Mouse (Mus musculus) cortical plate, adult 2 months (tissue): ENCODE data around the gene Il18r1. TPM values are rescaled to one million over a fixed set of nuclear protein-coding genes. Genes with fewer than 3 reads are reported as not detected.

Experiments
- H3K27ac ChIP-seq: fragments of 200-500 bp; 2 replicates; pipeline ENCODE4 v1.5.1; 2012; ENCODE audit warnings: low read length, control low read depth, inconsistent platforms; ENCODE audit not compliant: insufficient read depth
- H3K4me1 ChIP-seq: fragments of 200-500 bp; 2 replicates; pipeline ENCODE4 v1.6.1; 2011; ENCODE audit warnings: low read length; ENCODE audit not compliant: control insufficient read depth, insufficient read depth
- H3K4me3 ChIP-seq: fragments of 200-500 bp; 2 replicates; pipeline ENCODE4 v1.5.1; 2011; ENCODE audit warnings: mild to moderate bottlenecking, low read length, control low read depth; ENCODE audit not compliant: insufficient read depth
- CTCF ChIP-seq: fragments of 200-500 bp; IDR thresholded peaks from 2 replicates; pipeline ENCODE4 v1.5.1; 2011; ENCODE audit warnings: mild to moderate bottlenecking, control low read depth, low read length; ENCODE audit not compliant: insufficient read depth; ENCODE audit errors: extremely low read depth
- POLR2A ChIP-seq: fragments of 200-500 bp; IDR thresholded peaks from 2 replicates; pipeline ENCODE4 v1.6.1; 2011; ENCODE audit warnings: mild to moderate bottlenecking, low read length, control low read depth; ENCODE audit not compliant: insufficient read depth; ENCODE audit errors: extremely low read depth
- polyA plus RNA-seq: library from polyadenylated mRNA; depleted of rRNA; stranded (reverse); fragments of >200 nt; gene quantifications from 2 replicates; pipeline ENCODE4 v1.2.3, GENCODE M21; 2012

Gene Il18r1
- polyA plus RNA-seq, 1 experiment = not detected

GRCm38 (mm10) chr1:40437340-40437739 is 28.0 kb upstream of the Il18r1 start:
- Histone ChIP-seq H3K27ac (no peak overlapping the region), H3K4me3 (no peak overlapping the region), H3K4me1 (no peaks in the 10 kb centered on the region)
- TF ChIP-seq POLR2A (no peak), CTCF (no peak)

- no peaks in the 10 kb centered on the region for H3K4me1 ChIP-seq
- no peak overlapping the region for H3K4me3 ChIP-seq
- no peak overlapping the region for H3K27ac ChIP-seq
- no peak for TF ChIP-seq CTCF
Observed at GRCm38 (mm10) chr1:40439504-40439903, 25.8 kb upstream of the Il18r1 start.

- no peak for TF ChIP-seq CTCF
- TF ChIP-seq POLR2A = no peak
- no peak overlapping the region for H3K27ac ChIP-seq
- no peaks in the 10 kb centered on the region; the same call in 1 of the 2 replicates for H3K4me1 ChIP-seq
- H3K4me3 ChIP-seq = no peak overlapping the region
Observed at GRCm38 (mm10) chr1:40444800-40445199, 20.6 kb upstream of the Il18r1 start.

- no peak for TF ChIP-seq POLR2A
- no peak for TF ChIP-seq CTCF
- H3K4me1 ChIP-seq = no peaks in the 10 kb centered on the region
- H3K27ac ChIP-seq = no peak overlapping the region
- H3K4me3 ChIP-seq = no peak overlapping the region
Observed at GRCm38 (mm10) chr1:40467306-40467705, 2.0 kb downstream of the Il18r1 start.

- no peak overlapping the region for H3K4me3 ChIP-seq
- H3K27ac ChIP-seq = no peak overlapping the region
- TF ChIP-seq CTCF (no peak), POLR2A (no peak)
- H3K4me1 ChIP-seq = no peaks in the 10 kb centered on the region
Observed at GRCm38 (mm10) chr1:40468805-40469204, 3.5 kb downstream of the Il18r1 start.

GRCm38 (mm10) chr1:40469900-40470299 is 4.5 kb downstream of the Il18r1 start:
- Histone ChIP-seq H3K27ac (no peak overlapping the region), H3K4me3 (no peak overlapping the region), H3K4me1 (no peaks in the 10 kb centered on the region)
- TF ChIP-seq POLR2A (no peak), CTCF (no peak)

GRCm38 (mm10) chr1:40472401-40472800 is 7.0 kb downstream of the Il18r1 start:
- Histone ChIP-seq H3K27ac (no peak overlapping the region), H3K4me1 (no peaks in the 10 kb centered on the region), H3K4me3 (no peak overlapping the region)
- TF ChIP-seq POLR2A = no peak
- TF ChIP-seq CTCF = no peak

GRCm38 (mm10) chr1:40473640-40474039 is 8.3 kb downstream of the Il18r1 start:
- H3K4me3 ChIP-seq = no peak overlapping the region
- no peak for TF ChIP-seq POLR2A
- TF ChIP-seq CTCF = no peak
- H3K27ac ChIP-seq = no peak overlapping the region
- no peaks in the 10 kb centered on the region for H3K4me1 ChIP-seq

- TF ChIP-seq POLR2A (no peak), CTCF (no peak)
- H3K4me3 ChIP-seq = no peak overlapping the region
- H3K27ac ChIP-seq = no peak overlapping the region
- no peaks in the 10 kb centered on the region for H3K4me1 ChIP-seq
Observed at GRCm38 (mm10) chr1:40474336-40474735, 9.0 kb downstream of the Il18r1 start.

- Histone ChIP-seq H3K4me1 (no peaks in the 10 kb centered on the region), H3K4me3 (no peak overlapping the region), H3K27ac (no peak overlapping the region)
- TF ChIP-seq POLR2A (no peak), CTCF (no peak)
Observed at GRCm38 (mm10) chr1:40475697-40476096, 10.3 kb downstream of the Il18r1 start.

- TF ChIP-seq POLR2A (no peak), CTCF (no peak)
- H3K4me1 ChIP-seq = no peaks in the 10 kb centered on the region
- no peak overlapping the region for H3K4me3 ChIP-seq
- no peak overlapping the region for H3K27ac ChIP-seq
Observed at GRCm38 (mm10) chr1:40476756-40477155, 11.4 kb downstream of the Il18r1 start.
